Mouse (Mus musculus): ENCODE measurements at regions not wholly inside any gene's neighbourhood (a gene's known extent, or its start where the extent isn't known, plus 50 kb on each side); places are given as distances from the start of the nearest gene placed in this dataset.

GRCm38 (mm10) chr16:9253054-9253453, 423.2 kb downstream of the 1810013L24Rik start:
- DNase-seq (ENCODE audit: low read depth, low spot score): no peak

GRCm38 (mm10) chr16:9255351-9255750, 425.5 kb downstream of the 1810013L24Rik start:
- no peak for DNase-seq (ENCODE audit: low read depth, low spot score)

GRCm38 (mm10) chr16:9260966-9261365, 431.1 kb downstream of the 1810013L24Rik start:
- DNase-seq (ENCODE audit: low read depth, low spot score): no peak

DNA sequence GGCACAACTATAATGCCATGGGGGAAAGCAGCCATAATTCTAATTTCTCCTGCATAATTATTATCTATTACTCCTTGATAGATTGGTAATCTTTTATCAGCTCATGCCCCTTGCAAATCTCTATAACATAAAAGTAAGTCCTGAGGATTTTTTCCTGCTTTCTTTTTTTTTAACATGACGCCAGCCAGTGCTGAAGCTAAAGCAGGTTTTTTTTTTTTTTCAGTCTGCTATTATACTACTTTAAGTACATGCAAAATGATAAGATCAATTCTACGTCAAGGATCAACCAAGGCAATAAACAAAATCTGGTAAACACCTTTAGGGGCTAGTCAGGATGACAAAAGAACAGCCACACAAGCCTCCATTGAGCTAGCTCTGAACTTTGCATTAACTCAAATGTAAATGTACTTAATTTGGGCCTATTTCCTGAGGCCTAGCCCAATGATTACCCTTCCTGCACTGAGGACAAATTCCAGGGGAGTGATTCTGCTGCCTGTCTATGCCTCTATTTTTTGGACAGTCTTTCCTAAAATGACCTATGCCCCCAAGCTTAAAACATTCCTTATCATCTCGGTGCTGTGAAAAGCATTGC, 434.8 kb downstream of the 1810013L24Rik start:
- no peak for DNase-seq (ENCODE audit: low read depth, low spot score)

DNA sequence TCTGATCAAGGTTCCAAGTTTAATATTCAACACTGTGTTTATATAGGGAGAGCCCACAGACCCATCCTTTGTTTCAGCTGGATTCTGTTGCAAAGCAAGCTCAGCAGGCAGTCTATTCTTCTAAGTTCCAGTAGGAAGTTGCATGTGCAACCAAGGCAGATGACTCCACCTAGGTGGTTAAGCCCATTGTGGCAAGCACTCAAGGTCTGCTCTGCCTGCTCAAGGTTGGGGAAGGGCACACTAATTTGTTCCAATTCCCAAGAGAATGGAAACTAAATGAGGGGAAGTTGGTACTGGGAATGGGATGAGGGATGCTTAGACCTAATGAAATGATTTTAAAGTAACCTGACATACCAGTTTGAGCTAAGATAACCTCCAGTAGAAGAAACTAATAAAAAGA, 437.3 kb downstream of the 1810013L24Rik start:
- DNase-seq (ENCODE audit: low read depth, low spot score): no peak

DNA sequence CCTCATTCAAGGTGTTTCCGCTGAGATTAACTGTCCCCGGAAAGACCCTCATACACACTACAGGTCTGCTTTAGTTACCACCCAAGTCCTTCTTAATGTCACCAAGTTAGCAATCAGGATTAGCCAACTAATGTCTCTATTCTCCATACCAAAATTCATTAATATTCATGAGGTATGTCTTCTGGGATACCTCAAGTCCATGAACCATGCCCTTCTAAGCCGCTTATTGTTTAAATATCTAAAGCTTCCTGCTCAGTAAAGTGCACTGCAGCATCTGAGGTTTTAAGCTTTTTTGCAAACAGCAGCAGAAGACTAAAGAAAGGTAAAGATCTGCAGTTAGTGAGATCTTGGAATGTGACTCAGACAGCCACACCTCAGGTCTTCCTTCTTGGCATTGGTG, 440.2 kb downstream of the 1810013L24Rik start:
- no peak for DNase-seq (ENCODE audit: low read depth, low spot score)

GRCm38 (mm10) chr16:9270671-9271070, 440.8 kb downstream of the 1810013L24Rik start:
- no peak for DNase-seq (ENCODE audit: low read depth, low spot score)

DNA sequence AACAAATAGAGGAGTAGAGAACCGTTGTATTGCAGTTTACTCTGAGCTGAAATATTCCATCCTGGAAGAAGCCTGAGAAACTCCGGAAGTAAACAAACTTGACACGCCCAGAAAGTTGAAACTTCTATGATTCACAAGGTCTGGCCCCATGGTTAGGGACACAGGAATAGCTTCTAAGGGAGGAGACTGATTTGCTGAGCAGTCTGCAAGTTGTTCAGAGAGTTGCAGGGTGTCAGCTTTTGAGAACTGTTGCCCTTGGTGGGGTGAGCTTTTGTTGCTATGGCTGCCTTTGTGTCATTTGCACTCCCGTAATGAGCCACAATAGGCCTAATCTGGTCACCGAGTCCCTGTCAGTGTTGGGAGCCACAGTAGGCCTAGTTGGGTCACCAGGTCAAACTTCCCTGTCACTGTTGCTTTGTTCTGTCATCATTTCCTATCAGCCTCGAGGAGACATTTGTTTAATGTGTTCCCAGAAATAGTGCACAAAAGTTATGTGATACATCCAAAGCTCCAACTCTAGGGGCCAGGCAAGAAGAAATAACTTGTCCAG, 443.9 kb downstream of the 1810013L24Rik start:
- DNase-seq (ENCODE audit: low read depth, low spot score): no peak

DNA sequence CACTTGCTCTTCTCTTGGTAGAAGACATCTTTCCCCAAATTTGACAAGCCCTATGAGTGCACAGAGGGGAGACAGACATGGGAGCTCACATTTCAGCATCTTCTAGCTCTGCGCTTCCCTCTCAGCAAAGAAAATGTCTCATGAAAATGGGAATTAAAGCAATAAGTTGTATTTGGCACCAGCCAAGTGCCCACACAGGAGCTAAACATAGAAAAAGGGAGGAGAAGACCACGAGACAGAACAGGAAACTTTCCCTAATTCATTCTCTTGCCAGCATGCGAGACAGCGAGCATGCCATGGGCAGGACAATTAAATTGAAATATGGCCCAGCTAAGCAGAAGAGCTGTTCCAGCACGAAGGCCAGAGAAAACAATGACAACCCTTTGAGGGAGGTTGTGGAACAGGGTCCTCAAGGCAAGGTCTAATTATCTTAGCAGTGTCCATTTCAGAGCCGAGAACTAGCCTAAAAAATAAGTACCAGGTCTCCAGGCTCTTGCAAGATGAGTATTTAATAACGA, 444.7 kb downstream of the 1810013L24Rik start:
- DNase-seq (ENCODE audit: low read depth, low spot score): no peak

- DNase-seq (ENCODE audit: low read depth, low spot score): no peak
These were observed 445.5 kb downstream of the 1810013L24Rik start for GRCm38 (mm10) chr16:9275426-9275825.

GRCm38 (mm10) chr16:9277064-9277463, 447.2 kb downstream of the 1810013L24Rik start:
- no peak for DNase-seq (ENCODE audit: low read depth, low spot score)

- DNase-seq (ENCODE audit: low read depth, low spot score): no peak
These were observed 449.8 kb downstream of the 1810013L24Rik start for GRCm38 (mm10) chr16:9279726-9280125.

DNA sequence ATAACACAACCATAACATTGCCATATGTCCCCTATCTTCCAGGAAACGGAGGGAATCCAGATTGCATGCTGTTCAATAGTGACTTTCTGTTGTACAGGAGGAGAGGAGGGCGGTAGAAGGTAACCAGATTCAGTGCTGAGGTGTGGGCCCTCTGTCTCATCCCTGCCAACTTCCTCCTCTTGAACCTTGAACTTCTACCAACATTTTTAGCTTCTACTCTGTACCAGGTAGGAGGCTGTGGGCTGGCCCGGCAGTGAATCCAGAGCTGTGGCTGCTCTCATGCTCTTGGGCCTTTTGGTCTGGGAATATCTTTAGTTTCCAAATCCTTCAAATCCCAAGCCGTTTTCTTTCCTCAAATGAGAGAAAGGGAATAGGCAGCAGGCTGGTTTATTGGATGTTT, 450.5 kb downstream of the 1810013L24Rik start:
- no peak for DNase-seq (ENCODE audit: low read depth, low spot score)

- DNase-seq (ENCODE audit: low read depth, low spot score): no peak
These were observed 451.0 kb downstream of the 1810013L24Rik start for GRCm38 (mm10) chr16:9280931-9281330.

- no peak for DNase-seq (ENCODE audit: low read depth, low spot score)
These were observed 454.5 kb downstream of the 1810013L24Rik start for GRCm38 (mm10) chr16:9284423-9284822.

- no peak for DNase-seq (ENCODE audit: low read depth, low spot score)
These were observed 456.0 kb downstream of the 1810013L24Rik start for GRCm38 (mm10) chr16:9285921-9286320.

GRCm38 (mm10) chr16:9287557-9287956, 457.7 kb downstream of the 1810013L24Rik start:
- DNase-seq (ENCODE audit: low read depth, low spot score): no peak

GRCm38 (mm10) chr16:9291356-9292020, 461.6 kb downstream of the 1810013L24Rik start:
- no peak for DNase-seq (ENCODE audit: low read depth, low spot score)

DNA sequence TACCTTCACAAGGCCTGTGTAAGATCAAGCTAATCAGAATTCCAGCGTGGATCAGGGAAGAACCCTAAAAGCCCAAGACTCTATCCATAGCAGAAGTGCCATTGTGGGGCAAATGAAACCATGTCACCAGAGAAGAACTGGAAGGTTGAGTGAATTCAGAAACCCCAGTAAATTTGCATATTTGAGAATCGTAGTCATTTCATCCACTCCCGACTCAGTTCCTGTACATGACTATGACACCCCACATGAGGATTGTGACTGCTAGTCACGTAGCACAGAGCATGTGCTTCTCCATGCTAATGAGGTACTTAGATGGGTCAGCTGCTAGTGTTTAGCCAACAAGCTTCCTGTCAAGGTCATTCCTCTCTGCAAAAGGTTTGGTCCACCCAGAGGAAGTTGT, 473.2 kb downstream of the 1810013L24Rik start:
- no peak for DNase-seq (ENCODE audit: low read depth, low spot score)

DNA sequence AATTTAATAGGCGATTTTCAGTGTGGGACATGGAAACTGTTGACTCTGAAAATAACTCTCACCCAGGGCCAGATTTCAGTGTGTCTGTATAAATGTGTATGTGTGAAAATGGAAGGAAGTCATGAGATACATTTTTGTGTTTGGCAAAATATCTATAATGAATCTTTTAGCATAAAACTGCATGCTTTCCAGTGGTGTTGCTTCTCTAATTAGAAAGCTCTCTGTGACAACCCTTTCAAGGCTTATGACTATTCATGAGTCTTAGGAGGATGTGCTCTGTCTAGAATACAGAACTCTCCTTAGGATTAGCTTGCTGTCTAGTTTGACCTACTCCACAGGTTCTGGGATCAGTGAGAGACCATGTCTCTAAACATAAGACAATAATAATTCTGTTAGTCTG, 474.2 kb downstream of the 1810013L24Rik start:
- no peak for DNase-seq (ENCODE audit: low read depth, low spot score)

DNA sequence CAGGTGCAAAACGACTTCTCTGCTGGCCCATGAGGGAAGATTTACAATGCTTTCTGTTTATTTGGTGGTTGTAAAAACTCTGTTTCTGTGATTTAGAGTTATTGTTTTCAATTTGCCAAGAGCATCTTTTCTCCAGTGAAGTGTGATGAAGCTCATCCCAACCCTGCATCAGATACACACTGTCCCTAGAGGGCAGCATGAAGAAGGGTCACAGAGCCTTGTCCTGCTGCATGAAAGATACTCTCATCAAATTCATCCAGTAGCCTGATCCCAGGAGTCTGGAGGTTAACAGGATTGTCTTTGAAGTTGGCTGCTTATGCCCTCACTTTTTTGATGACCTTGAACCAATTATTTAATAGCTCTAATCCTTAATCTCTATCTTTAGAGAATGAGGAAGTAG, 480.8 kb downstream of the 1810013L24Rik start:
- no peak for DNase-seq (ENCODE audit: low read depth, low spot score)

DNA sequence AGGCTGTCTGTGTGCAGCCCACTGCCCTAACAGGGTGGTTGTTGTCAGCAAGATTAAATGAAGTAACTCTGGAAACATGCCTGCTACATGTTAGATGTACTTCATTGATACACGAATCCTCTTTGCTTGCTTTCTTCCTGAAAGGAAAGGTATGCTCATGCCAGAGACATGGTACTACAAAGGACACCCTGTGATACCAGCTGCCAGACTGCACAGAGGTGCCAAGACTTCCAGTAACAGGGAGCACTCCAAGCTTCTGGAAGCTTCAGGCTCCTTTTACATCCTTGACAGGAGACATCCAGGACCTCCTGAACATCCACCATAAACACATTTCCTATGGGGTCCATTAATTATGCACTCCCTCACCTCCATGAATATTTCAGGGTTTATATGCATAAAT, 505.7 kb downstream of the 1810013L24Rik start:
- DNase-seq (ENCODE audit: low read depth, low spot score): no peak

DNA sequence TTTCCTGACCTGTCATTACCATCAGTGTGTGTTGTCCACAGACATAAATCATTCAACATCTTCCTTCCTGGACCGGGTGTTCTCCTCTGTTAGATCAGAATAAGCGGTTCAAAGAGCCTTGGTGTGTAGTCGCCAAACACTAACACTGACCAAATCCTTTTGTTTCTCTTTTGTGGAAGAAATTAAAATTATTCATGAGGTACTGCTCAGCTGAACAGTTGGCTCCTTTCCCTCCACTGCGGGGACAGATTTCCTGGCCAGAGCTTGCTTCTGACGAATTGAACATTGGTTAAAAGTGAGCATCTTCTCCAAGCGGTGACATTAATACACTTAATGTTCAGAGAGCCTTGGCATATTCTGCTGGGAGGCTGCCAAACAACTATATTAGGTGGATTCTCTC, 506.2 kb downstream of the 1810013L24Rik start:
- no peak for DNase-seq (ENCODE audit: low read depth, low spot score)
